Mouse (Mus musculus) adrenal gland, adult 18-20 months (tissue): ENCODE results near the gene Ankrd6. TPM values are rescaled to one million over a fixed set of nuclear protein-coding genes. Genes with fewer than 3 reads are reported as not detected.

ENCODE experiments used
- DNase-seq, 2 experiments: peaks; one replicate each; pipeline ENCODE4 v3.0.0; 2021 to 2022; ENCODE audit warnings: low spot score in 2 of 2
- total RNA-seq, 2 experiments: library from RNA; stranded (reverse); gene quantifications; 1 replicate in 1 of 2; 2 replicates in 1 of 2; pipeline ENCODE4 v1.2.3; 2021

Ankrd6 gene
- total RNA-seq, 2 experiments from 2014 or later = 2.0 to 3.3 TPM

GRCm38 (mm10) chr4:32789020-32789419 is 161.6 kb downstream of the Ankrd6 start:
- DNase-seq = no peak

GRCm38 (mm10) chr4:32787110-32787509 is 163.5 kb downstream of the Ankrd6 start:
- no peak for DNase-seq

- no peak for DNase-seq
These were observed 170.6 kb downstream of the Ankrd6 start for GRCm38 (mm10) chr4:32779996-32780395.

GRCm38 (mm10) chr4:32770284-32770810 is 180.3 kb downstream of the Ankrd6 start:
- DNase-seq = no peak

GRCm38 (mm10) chr4:32768046-32768445 is 182.6 kb downstream of the Ankrd6 start:
- DNase-seq = no peak

- DNase-seq = no peak
These were observed 183.2 kb downstream of the Ankrd6 start for GRCm38 (mm10) chr4:32767471-32767870.

- no peak for DNase-seq
These were observed 193.2 kb downstream of the Ankrd6 start for GRCm38 (mm10) chr4:32757430-32757829.

Other genes starting within 250 kb of the Ankrd6 start
- gene Lyrm2, start 150.6 kb downstream of the Ankrd6 start, total RNA-seq = 10 to 100 TPM; 31.8 to 36.5 TPM
- gene Rragd, start 32.2 kb upstream of the Ankrd6 start, total RNA-seq = 10 to 100 TPM; 16.1 to 21.1 TPM
- gene Ube2j1, start 80.6 kb upstream of the Ankrd6 start, total RNA-seq = 10 to 100 TPM; 69.9 to 77.8 TPM
- gene Gabrr2, start 112.2 kb upstream of the Ankrd6 start, total RNA-seq = under 1 TPM; 0.22 to 0.30 TPM
- gene Gabrr1, start 181.7 kb upstream of the Ankrd6 start, total RNA-seq = not detected
- gene Pm20d2, start 238.9 kb upstream of the Ankrd6 start, total RNA-seq = 10 to 100 TPM; 10.3 to 37.9 TPM